Mouse (Mus musculus) lung, embryonic 16.5 days (tissue): ENCODE data around the gene Fam136a. TPM values are rescaled to one million over a fixed set of nuclear protein-coding genes. Genes with fewer than 3 reads are reported as not detected.

Source experiments
- ATAC-seq: fragments of 200-750 bp; cut with Nextera tagmentation; 2 replicates; pipeline ENCODE4 v1.8.0; 2017; ENCODE audit warnings: low read depth, mild to moderate bottlenecking, moderate library complexity
- H3K27ac ChIP-seq: fragments of 300-500 bp; sonication (generic); 2 replicates; pipeline ENCODE4 v1.5.1; 2014; ENCODE audit warnings: mild to moderate bottlenecking, control low read depth, low read length
- H3K27me3 ChIP-seq: fragments of 300-500 bp; sonication (generic); 2 replicates; pipeline ENCODE4 v1.6.1; 2014; ENCODE audit warnings: low read depth, low read length, mixed read lengths; ENCODE audit not compliant: control insufficient read depth, insufficient read depth
- H3K36me3 ChIP-seq: fragments of 300-500 bp; sonication (generic); 2 replicates; pipeline ENCODE4 v1.6.1; 2014; ENCODE audit warnings: low read length; ENCODE audit not compliant: control insufficient read depth, insufficient read depth
- H3K4me1 ChIP-seq: fragments of 300-500 bp; sonication (generic); replicated peaks from 2 replicates; pipeline ENCODE4 v1.6.1; 2014; ENCODE audit warnings: low read length, mixed read lengths; ENCODE audit not compliant: control insufficient read depth, insufficient read depth
- H3K4me2 ChIP-seq: fragments of 300-500 bp; sonication (generic); 2 replicates; pipeline ENCODE4 v1.6.1; 2014; ENCODE audit warnings: low read depth, low read length, control low read depth
- H3K4me3 ChIP-seq: fragments of 300-500 bp; sonication (generic); 2 replicates; pipeline ENCODE4 v1.5.1; 2014; ENCODE audit warnings: mild to moderate bottlenecking, low read length, control low read depth
- H3K9ac ChIP-seq: fragments of 300-500 bp; sonication (generic); 2 replicates; pipeline ENCODE4 v1.6.1; 2014; ENCODE audit warnings: low read length, control low read depth
- H3K9me3 ChIP-seq: fragments of 300-500 bp; sonication (generic); 2 replicates; pipeline ENCODE4 v1.6.1; 2016; ENCODE audit warnings: low read length; ENCODE audit not compliant: control insufficient read depth
- WGBS: fragments of 180-500 bp; shearing (Covaris S2); extraction: QIAGEN DNeasy Blood & Tissue Kit; methylation state at CpG from one replicate; pipeline ENCODE4 v1.1.7; 2014; 5-methylcytosine and 5-hydroxymethylcytosine counted together
- polyA plus RNA-seq: library from polyadenylated mRNA; unstranded; fragments of >200 nt; fragmentation: Nextera tagmentation; extraction: Ambion mirVana; gene quantifications from 2 replicates; pipeline ENCODE4 v1.2.1, GENCODE M21; 2015

The Fam136a gene
- polyA plus RNA-seq, 1 experiment from 2014 or later, result 98.7 TPM

DNA sequence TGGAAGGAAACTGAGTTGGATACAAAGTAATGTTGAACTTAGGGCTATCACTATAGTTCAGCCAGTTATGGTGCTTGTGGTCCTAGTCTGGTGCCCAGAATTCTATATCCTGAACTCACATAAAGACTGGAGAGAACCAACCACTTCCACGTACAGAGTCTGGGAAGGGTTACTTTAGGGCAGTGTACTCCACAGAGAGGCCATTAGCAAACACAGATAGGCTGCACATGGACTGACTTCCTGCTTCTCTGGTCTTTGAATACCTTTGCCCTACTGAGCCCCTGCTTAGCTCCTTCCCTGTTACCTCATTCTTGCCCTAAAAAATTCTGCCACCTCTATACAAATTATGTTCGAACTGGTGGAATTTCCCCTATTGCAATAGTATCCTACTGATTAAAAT, 34.5 kb downstream of the Fam136a start:
- Histone ChIP-seq H3K9ac (no peak overlapping the region), H3K4me1 (peaks cover 12% of the 10 kb centered on the region), H3K27ac (no peak overlapping the region), H3K9me3 (no peaks in the 10 kb centered on the region), H3K4me2 (no peak overlapping the region), H3K4me3 (no peak overlapping the region), H3K36me3 (no peaks in the 10 kb centered on the region), H3K27me3 (no peaks in the 10 kb centered on the region)
- no peak for ATAC-seq
- 56% methylated on average over 2 of the region's 2 CpGs for WGBS

DNA sequence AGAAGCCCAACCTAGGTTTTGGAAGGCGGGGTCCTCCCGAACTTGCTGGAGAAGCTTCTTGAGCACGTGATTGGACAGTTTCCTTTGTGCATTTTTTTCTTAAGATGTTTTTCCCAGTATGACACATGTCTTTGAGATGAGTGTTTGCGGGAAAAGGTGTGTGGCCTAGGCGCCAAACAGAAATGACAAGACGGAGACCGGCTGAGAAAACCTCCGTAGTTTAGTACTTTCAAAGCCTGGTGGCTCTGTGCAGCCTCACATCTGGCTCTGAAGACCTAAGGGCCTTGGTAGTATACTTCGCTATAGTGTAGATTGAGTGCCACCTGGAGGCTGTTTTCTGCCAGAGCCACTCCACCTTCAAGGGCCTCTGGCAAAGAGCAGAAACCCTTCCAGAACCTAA, 35.5 kb downstream of the Fam136a start:
- no peak overlapping the region for H3K27ac ChIP-seq
- no peaks in the 10 kb centered on the region for H3K36me3 ChIP-seq
- no peaks in the 10 kb centered on the region for H3K9me3 ChIP-seq
- H3K4me2 ChIP-seq, result peak overlapping the region; percentile 40
- H3K9ac ChIP-seq, result no peak overlapping the region
- no peaks in the 10 kb centered on the region for H3K27me3 ChIP-seq
- H3K4me3 ChIP-seq, result peak overlapping the region; percentile 20
- whole genome bisulfite sequencing, result 2% methylated on average over 9 of the region's 9 CpGs
- ATAC-seq, result peak; percentile 21; the same call in 1 of the 2 replicates
- peaks cover 11% of the 10 kb centered on the region for H3K4me1 ChIP-seq

DNA sequence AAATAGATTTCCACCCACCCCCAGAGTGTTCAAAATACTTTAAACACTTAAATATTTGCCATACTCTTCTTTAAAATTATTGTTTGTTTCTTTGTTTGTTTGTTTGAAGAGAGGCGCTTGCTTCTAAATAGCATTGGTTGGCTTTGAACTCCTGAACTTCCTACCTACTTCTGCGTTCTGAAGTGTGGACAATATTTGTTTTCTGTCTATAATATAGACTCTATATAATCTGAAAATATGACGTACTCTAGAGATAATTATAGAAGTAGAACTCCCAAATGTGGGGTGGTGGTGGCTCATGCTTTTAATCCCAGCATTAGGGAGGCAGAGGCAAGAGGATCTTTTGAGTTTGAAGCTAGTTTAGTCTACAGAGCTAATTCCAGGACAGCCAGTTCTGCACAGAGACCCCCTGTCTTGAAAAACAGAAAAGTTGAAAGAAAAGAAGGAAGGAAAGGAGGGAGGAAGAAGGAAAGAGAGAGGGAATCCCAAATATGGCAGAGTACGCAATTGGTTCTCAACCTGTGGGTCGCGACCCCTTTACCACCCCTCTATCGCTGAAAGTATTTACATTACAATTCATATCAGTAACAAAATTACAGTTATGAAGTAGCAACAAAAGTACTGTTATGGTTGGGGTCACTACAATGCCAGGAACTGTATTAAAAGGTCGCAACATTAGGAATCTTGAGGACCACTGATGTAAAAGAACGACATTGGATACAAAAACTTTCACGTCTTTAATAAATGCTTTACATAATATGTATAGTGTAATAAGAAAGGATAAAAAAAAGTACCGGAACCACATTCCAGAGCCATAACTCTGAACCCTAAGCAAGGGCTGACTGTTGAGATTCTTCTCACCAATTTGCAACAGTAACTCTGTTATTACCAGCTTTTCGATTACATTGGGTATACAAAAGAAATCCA, 37.5 kb downstream of the Fam136a start:
- peaks cover 5% of the 10 kb centered on the region; the same call in 1 of the 2 replicates for H3K36me3 ChIP-seq
- H3K9ac ChIP-seq, result peak overlapping the region; percentile 45
- peak overlapping the region; percentile 80 for H3K4me3 ChIP-seq
- no peaks in the 10 kb centered on the region for H3K9me3 ChIP-seq
- no peak overlapping the region for H3K27ac ChIP-seq
- WGBS, result 27% methylated on average over 12 of the region's 12 CpGs
- ATAC-seq, result no peak
- peak overlapping the region; percentile 52 for H3K4me2 ChIP-seq
- H3K27me3 ChIP-seq, result no peaks in the 10 kb centered on the region
- peaks cover 6% of the 10 kb centered on the region for H3K4me1 ChIP-seq

DNA sequence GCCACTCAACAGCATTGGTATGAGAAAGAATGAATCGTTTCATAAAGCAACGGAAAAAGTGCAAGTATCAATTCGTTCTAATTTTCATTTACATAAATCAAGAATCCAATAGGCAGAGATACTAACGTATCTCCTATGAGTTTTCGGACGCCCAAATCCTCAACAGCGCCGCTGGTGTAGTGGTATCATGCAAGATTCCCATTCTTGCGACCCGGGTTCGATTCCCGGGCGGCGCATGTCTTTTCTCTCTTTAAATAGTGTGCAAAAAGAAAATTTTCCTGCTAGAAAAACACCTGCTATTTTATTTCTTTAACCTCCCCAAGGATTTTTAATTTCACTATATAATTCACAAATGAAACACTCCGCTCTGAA, 38.3 kb downstream of the Fam136a start:
- no peak overlapping the region; the same call in 1 of the 2 replicates for H3K9ac ChIP-seq
- peak overlapping the region; percentile 52 for H3K4me2 ChIP-seq
- peak; percentile 73 for ATAC-seq
- WGBS, result under 1% methylated on average over 15 of the region's 15 CpGs
- H3K4me1 ChIP-seq, result peaks cover 6% of the 10 kb centered on the region
- no peaks in the 10 kb centered on the region for H3K27me3 ChIP-seq
- peak overlapping the region; percentile 80 for H3K4me3 ChIP-seq
- H3K36me3 ChIP-seq, result peaks cover 5% of the 10 kb centered on the region; the same call in 1 of the 2 replicates
- H3K9me3 ChIP-seq, result no peaks in the 10 kb centered on the region
- peak overlapping the region; percentile 100 for H3K27ac ChIP-seq

DNA sequence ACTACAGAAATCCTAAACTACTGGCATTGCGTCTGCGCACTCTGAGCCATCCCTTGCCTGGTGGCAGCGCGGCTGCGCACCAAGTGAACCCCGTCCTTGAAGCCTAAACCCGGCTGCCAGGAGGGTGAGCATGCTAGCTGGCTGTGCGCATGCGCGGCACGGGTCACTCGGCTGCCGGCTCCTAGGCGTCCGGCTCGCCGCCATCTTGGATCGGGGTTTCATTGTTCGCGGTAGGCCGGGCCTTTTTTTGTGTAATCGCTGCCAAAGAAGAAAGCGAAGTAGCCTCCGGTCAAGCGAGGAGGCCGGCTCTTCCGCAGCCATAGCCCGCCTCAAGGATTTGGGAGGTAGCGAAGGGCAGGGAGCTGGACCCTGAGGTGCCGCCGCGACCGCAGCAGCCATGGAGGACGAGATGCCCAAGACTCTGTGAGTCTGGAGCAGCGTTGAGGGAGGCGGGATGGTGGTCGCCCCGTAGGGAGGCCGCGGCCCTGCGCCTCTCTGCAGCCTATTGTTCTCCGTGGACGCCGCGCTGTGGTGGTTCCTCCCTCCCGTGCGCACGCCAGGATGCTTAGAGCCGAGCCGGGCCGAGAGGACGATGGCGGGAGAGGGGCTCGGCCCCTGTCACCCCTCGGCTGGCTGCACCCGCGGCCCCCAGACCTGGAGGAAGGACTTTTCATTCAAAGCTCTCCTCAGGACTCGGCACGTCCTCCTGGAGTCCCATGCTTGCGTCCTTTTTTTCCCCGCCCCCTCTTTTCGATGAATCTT, 38.8 kb downstream of the Fam136a start, which contains the start of gene Tia1:
TSS of gene Tia1 (plus strand) at position 120 of the 762 bp plus-strand sequence.
- H3K4me1 ChIP-seq, result peaks cover 6% of the 10 kb centered on the region
- peak within 1 kb of the TSS; percentile 73 for H3K4me2 ChIP-seq
- H3K36me3 ChIP-seq, result peaks cover 5% of the 10 kb centered on the region; the same call in 1 of the 2 replicates
- H3K9ac ChIP-seq, result peak within 1 kb of the TSS; percentile 95
- peak; percentile 97 for ATAC-seq
- H3K27me3 ChIP-seq, result no peaks in the 10 kb centered on the region
- H3K4me3 ChIP-seq, result peak within 1 kb of the TSS; percentile 80
- H3K9me3 ChIP-seq, result no peaks in the 10 kb centered on the region
- under 1% methylated on average over 49 of the region's 62 CpGs for WGBS
- H3K27ac ChIP-seq, result peak within 1 kb of the TSS; percentile 100

DNA sequence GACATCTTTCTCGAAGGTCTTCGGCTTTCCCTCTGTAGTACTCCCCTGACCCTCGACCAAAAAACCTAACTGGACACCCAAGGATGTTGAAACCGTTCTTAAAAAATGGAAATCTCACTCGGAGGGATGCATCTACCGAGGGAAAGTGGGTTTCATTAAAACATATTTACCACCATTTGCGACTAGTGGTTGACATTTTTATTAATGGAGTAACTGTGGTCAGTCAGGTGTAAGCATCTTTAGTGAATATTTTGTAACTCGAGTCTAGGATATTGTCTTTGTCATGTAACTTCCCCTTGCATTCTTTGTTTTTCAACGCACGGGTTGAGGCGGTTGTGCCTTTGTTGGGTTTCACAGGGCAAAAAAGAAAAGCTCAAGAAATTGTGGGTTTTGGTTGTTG, 39.5 kb downstream of the Fam136a start:
- no peak for ATAC-seq
- H3K9me3 ChIP-seq, result no peaks in the 10 kb centered on the region
- peak overlapping the region; percentile 95 for H3K9ac ChIP-seq
- H3K4me2 ChIP-seq, result peak overlapping the region; percentile 73
- H3K4me1 ChIP-seq, result peaks cover 6% of the 10 kb centered on the region
- H3K27ac ChIP-seq, result peak overlapping the region; percentile 100
- under 1% methylated on average over 11 of the region's 11 CpGs for WGBS
- H3K36me3 ChIP-seq, result peaks cover 5% of the 10 kb centered on the region; the same call in 1 of the 2 replicates
- peak overlapping the region; percentile 80 for H3K4me3 ChIP-seq
- no peaks in the 10 kb centered on the region for H3K27me3 ChIP-seq

DNA sequence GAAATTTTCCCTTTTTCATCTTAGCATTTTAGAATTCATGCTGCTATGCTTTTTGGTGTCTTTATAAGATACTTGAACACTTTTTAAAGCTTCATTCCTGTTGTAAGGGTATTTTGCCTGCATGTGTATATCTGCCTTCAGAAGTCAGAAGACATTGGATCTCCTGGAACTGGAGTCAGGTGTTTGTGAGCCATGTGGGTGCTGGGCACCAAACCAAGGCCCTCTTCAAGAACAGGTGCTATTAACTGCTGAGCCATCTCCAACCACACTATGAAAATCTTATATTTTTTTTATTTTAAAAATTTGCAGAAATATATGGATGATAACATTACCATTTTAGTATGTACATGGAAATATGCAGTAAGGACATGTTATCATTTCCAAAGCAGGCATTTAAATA, 40.9 kb downstream of the Fam136a start:
- no peaks in the 10 kb centered on the region for H3K27me3 ChIP-seq
- H3K4me2 ChIP-seq, result peak overlapping the region; percentile 27; the same call in 1 of the 2 replicates
- peaks cover 5% of the 10 kb centered on the region; the same call in 1 of the 2 replicates for H3K36me3 ChIP-seq
- no peak overlapping the region for H3K9ac ChIP-seq
- H3K9me3 ChIP-seq, result no peaks in the 10 kb centered on the region
- H3K4me1 ChIP-seq, result peaks cover 6% of the 10 kb centered on the region
- no peak overlapping the region for H3K27ac ChIP-seq
- no peak for ATAC-seq
- H3K4me3 ChIP-seq, result no peak overlapping the region

DNA sequence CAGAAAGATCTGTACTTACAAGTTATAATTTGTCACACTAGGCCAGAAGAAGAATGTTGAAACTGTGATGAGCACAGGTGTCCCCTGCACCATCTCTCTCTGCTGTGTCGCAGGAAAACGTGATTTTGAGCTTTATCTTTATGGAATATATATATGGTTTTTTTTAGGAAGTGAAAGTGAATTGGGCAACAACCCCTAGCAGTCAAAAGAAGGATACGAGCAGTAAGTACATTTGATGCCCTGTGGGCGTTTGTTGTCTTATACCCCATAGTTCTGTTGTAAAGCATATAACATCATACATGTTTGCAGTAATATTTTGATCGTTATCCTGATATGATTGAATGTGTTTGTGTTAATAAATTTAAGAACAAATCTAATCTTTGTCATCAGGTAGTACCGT, 53.3 kb downstream of the Fam136a start:
- H3K4me2 ChIP-seq, result no peak overlapping the region
- no peak overlapping the region for H3K4me3 ChIP-seq
- H3K4me1 ChIP-seq, result no peaks in the 10 kb centered on the region
- H3K27me3 ChIP-seq, result no peaks in the 10 kb centered on the region
- no peaks in the 10 kb centered on the region for H3K9me3 ChIP-seq
- H3K27ac ChIP-seq, result no peak overlapping the region
- peaks cover 45% of the 10 kb centered on the region for H3K36me3 ChIP-seq
- 86% methylated on average over 6 of the region's 6 CpGs for WGBS
- ATAC-seq, result no peak
- no peak overlapping the region for H3K9ac ChIP-seq

DNA sequence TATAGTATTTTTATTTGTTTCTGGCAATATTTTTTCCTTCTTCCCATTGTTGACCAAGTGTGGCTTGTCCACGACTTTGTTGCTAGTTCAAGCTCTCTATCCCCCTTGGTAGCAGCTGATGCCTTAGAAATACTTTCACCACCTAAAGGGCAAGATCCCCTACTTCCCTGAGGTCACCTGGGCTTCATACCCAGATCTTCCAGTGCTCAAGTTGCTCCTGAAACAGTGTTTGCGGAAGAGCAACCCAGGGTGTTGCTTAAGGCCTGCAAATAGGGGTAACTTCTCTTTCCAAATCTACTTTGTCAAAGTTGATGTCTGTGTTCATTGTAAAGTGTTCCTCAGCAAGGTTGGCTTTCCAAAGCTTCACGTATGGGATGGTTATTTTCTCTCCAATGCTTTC, 53.8 kb downstream of the Fam136a start:
- no peaks in the 10 kb centered on the region for H3K9me3 ChIP-seq
- no peak for ATAC-seq
- peaks cover 45% of the 10 kb centered on the region for H3K36me3 ChIP-seq
- H3K27me3 ChIP-seq, result no peaks in the 10 kb centered on the region
- H3K4me2 ChIP-seq, result no peak overlapping the region
- H3K9ac ChIP-seq, result no peak overlapping the region
- no peaks in the 10 kb centered on the region for H3K4me1 ChIP-seq
- no peak overlapping the region for H3K4me3 ChIP-seq
- WGBS, result 90% methylated on average over 3 of the region's 3 CpGs
- H3K27ac ChIP-seq, result no peak overlapping the region
